Mouse (Mus musculus): Measurements from ENCODE around the gene Inpp5e. TPM values are rescaled to one million over a fixed set of nuclear protein-coding genes. Genes with fewer than 3 reads are reported as not detected.

The Inpp5e gene
- polyA plus RNA-seq, 1 experiment from 2014 or later = 17.2 TPM

DNA sequence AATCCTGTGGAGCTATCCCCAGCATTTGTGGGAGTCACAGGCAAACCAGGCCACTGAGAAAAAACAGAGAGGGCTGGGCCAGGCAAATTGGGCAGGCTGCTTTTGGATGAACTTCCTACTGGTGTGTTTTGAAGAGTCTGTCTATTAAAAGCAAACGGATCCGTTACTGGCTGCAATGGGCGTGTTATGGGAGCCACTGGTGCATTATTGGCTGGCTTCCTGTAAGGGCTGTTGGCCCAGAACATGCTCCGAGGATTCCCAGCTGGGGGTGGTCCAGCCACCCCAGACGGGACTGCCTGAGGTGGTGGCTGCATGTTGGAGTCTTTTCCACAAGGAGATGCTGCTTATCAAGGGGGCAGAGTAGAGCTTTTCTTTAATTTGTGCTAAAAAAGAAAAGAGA, 32.7 kb upstream of the Inpp5e start:
- Histone ChIP-seq H3K9me3 (no peaks in the 10 kb centered on the region), H3K27ac (no peak overlapping the region), H3K4me2 (no peak overlapping the region), H3K9ac (no peak overlapping the region), H3K36me3 (peaks cover 23% of the 10 kb centered on the region), H3K4me3 (replicated peaks) (no peak overlapping the region), H3K27me3 (replicated peaks) (no peaks in the 10 kb centered on the region), H3K4me1 (peaks cover 17% of the 10 kb centered on the region)
- WGBS = 70% methylated on average over 5 of the region's 5 CpGs
- ATAC-seq (ENCODE audit: insufficient read depth, low FRiP score, low read depth) = no peak

DNA sequence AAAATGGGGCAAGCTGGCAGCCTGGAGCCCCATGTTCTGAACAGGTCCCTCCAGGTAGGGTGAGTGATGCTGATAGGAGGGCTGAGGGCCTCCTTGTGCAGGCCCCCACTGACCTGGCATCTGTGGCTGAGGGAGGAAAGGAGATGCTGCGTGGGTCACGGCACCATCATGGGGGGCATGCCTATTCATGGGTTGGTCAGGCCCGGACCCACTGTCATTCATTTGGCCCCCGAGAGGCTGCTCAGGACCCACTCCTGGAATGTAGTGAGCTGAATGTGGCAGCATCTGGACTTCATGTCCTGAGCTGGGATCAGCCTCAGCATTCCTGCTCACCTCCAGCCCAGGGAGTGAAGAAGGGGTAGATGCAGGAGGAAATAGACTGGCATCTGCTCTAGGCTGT, 32.3 kb upstream of the Inpp5e start:
- no peak for ATAC-seq (ENCODE audit: insufficient read depth, low FRiP score, low read depth)

DNA sequence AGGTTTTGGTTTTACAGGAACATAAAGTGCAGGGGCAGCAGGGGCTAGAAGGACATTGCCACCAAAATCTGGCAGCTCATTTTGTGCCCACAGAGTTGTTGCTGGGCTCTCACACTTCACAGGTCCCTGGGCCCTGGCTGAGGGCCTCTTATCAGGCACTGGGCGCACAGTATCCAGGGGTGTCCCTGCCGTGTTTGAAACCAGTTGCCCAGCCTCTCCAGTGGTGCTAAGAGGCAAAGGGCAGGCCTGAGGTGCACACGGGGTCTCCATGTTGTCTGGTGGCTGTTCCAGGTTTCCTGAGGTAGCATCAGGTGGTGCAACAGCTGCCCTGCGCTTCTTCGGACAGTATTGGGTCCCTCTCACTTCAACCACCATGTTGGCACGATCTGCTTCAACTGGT, 30.7 kb upstream of the Inpp5e start:
- no peak overlapping the region for H3K27ac ChIP-seq
- no peak overlapping the region for H3K4me2 ChIP-seq
- no peaks in the 10 kb centered on the region for H3K27me3 ChIP-seq (replicated peaks)
- ATAC-seq (ENCODE audit: insufficient read depth, low FRiP score, low read depth) = no peak
- H3K4me3 ChIP-seq (replicated peaks) = no peak overlapping the region
- WGBS = 89% methylated on average over 6 of the region's 6 CpGs
- H3K4me1 ChIP-seq = peaks cover 13% of the 10 kb centered on the region; the same call in 1 of the 2 replicates
- no peaks in the 10 kb centered on the region for H3K9me3 ChIP-seq
- no peak overlapping the region for H3K9ac ChIP-seq
- peaks cover 39% of the 10 kb centered on the region for H3K36me3 ChIP-seq

More for the DNA sequence above, 32.3 kb upstream of the Inpp5e start:
- Histone ChIP-seq H3K4me1 (peaks cover 13% of the 10 kb centered on the region; the same call in 1 of the 2 replicates), H3K9ac (no peak overlapping the region), H3K9me3 (no peaks in the 10 kb centered on the region), H3K27ac (no peak overlapping the region), H3K4me2 (no peak overlapping the region), H3K4me3 (replicated peaks) (no peak overlapping the region), H3K36me3 (peaks cover 23% of the 10 kb centered on the region), H3K27me3 (replicated peaks) (no peaks in the 10 kb centered on the region)
- WGBS = 89% methylated on average over 4 of the region's 4 CpGs

GRCm38 (mm10) chr2:26438373-26438772, 29.4 kb upstream of the Inpp5e start:
- Histone ChIP-seq H3K27ac (no peak overlapping the region), H3K4me2 (no peak overlapping the region), H3K27me3 (replicated peaks) (no peaks in the 10 kb centered on the region), H3K9me3 (no peaks in the 10 kb centered on the region), H3K4me3 (replicated peaks) (no peak overlapping the region), H3K9ac (no peak overlapping the region), H3K36me3 (peaks cover 50% of the 10 kb centered on the region), H3K4me1 (peaks cover 6% of the 10 kb centered on the region; the same call in 1 of the 2 replicates)
- 82% methylated on average over 7 of the region's 7 CpGs for WGBS
- ATAC-seq (ENCODE audit: insufficient read depth, low FRiP score, low read depth) = no peak

GRCm38 (mm10) chr2:26437221-26437620, 28.2 kb upstream of the Inpp5e start:
- Histone ChIP-seq H3K36me3 (peaks cover 59% of the 10 kb centered on the region), H3K4me1 (no peaks in the 10 kb centered on the region), H3K9me3 (no peaks in the 10 kb centered on the region), H3K4me2 (no peak overlapping the region), H3K27ac (no peak overlapping the region), H3K4me3 (replicated peaks) (no peak overlapping the region), H3K27me3 (replicated peaks) (no peaks in the 10 kb centered on the region), H3K9ac (no peak overlapping the region)
- WGBS = 67% methylated on average over 4 of the region's 4 CpGs
- no peak for ATAC-seq (ENCODE audit: insufficient read depth, low FRiP score, low read depth)

DNA sequence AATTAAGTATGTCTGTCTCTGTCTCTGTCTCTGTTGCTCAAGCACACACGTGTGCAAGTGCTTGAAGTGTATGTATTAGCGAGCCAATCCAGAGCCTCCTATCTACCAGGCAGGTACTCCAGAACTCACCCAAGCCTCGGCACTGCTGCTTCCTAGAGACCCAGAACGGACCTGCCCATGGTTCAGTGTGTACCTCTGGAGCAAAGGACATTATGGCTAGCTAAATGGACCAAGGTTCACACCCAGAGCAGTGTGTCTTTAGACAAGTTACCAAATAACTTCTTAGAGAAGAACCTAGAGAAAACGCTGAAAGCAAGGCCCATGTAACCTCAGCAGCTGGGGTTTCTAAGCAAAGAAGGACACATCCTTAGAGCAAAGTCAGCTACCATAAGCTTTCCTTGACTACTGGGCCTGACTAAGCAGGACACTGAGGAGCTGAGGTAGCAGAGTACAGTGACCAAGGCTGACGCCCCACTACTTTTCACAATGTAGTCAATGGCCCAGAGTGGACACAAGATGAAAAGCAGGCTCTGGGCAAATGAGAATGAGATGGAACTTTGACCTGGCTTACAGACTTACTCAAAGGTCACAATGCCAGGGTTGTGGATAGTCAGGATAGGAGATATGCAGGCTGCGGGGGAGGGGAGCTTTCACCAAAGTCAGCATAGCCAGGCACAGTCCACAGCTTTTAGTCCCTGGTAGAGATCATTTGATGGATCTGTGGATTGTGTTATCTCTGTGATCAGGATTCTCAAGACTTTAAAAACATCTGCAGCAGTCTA, 26.0 kb upstream of the Inpp5e start:
- H3K4me1 ChIP-seq = no peaks in the 10 kb centered on the region
- peaks cover 57% of the 10 kb centered on the region for H3K36me3 ChIP-seq
- no peak overlapping the region for H3K27ac ChIP-seq
- 91% methylated on average over 7 of the region's 7 CpGs for WGBS
- no peak overlapping the region for H3K4me2 ChIP-seq
- H3K4me3 ChIP-seq (replicated peaks) = no peak overlapping the region
- no peaks in the 10 kb centered on the region for H3K27me3 ChIP-seq (replicated peaks)
- no peak for ATAC-seq (ENCODE audit: insufficient read depth, low FRiP score, low read depth)
- H3K9me3 ChIP-seq = no peaks in the 10 kb centered on the region
- no peak overlapping the region for H3K9ac ChIP-seq

DNA sequence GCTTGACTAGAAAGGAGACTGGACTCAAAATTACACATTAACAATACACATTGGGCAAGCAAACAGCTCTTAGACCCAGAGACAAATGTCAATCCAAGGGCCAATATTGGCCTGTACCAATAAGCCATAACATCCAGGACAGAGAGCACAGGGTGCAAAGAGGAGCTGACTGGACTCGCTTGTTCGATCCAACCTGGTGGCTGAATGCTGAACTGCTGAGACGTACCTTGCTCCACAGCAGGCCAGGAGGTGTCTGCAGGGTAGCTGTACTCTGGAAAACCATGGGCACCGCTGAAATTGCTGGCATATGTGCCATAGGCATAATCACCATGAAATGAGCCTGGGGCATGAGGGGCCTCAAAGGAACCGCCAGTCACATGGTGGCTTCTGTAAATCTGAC, 20.8 kb upstream of the Inpp5e start:
- no peaks in the 10 kb centered on the region for H3K4me1 ChIP-seq
- no peaks in the 10 kb centered on the region for H3K9me3 ChIP-seq
- no peak overlapping the region for H3K4me3 ChIP-seq (replicated peaks)
- WGBS = 92% methylated on average over 5 of the region's 5 CpGs
- ATAC-seq (ENCODE audit: insufficient read depth, low FRiP score, low read depth) = no peak
- H3K27me3 ChIP-seq (replicated peaks) = no peaks in the 10 kb centered on the region
- H3K27ac ChIP-seq = no peak overlapping the region
- no peak overlapping the region for H3K4me2 ChIP-seq
- no peak overlapping the region for H3K9ac ChIP-seq
- H3K36me3 ChIP-seq = peaks cover 82% of the 10 kb centered on the region

- no peak for ATAC-seq (ENCODE audit: insufficient read depth, low FRiP score, low read depth)
- Histone ChIP-seq H3K4me1 (no peaks in the 10 kb centered on the region), H3K36me3 (peaks cover 89% of the 10 kb centered on the region)
Measured at GRCm38 (mm10) chr2:26424541-26424940, 15.5 kb upstream of the Inpp5e start.

DNA sequence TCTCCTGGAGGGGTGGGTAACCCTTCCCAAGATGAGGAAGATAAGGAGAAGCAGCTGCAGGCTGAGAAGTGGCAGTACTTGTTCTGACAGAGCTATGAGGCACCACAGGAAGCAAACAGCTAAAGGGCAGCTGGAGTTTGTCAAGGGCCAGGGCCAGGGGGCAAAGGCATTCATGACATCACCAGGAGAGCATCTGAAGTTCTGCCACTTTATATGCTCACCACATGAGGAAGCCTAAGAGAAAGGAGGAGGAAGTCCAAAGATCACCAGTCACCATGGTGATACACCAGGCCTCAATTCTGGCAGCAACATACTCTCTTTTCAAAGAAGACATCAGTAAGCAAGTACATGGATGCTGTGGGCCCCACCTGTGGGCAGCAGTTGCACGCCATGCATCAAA, 14.1 kb upstream of the Inpp5e start:
- no peaks in the 10 kb centered on the region for H3K27me3 ChIP-seq (replicated peaks)
- WGBS = 92% methylated on average over 1 of the region's 1 CpGs
- H3K9ac ChIP-seq = no peak overlapping the region
- H3K27ac ChIP-seq = no peak overlapping the region
- H3K36me3 ChIP-seq = peaks cover 80% of the 10 kb centered on the region
- no peaks in the 10 kb centered on the region for H3K4me1 ChIP-seq
- no peak overlapping the region for H3K4me2 ChIP-seq
- no peaks in the 10 kb centered on the region for H3K9me3 ChIP-seq
- no peak overlapping the region for H3K4me3 ChIP-seq (replicated peaks)
- no peak for ATAC-seq (ENCODE audit: insufficient read depth, low FRiP score, low read depth)

More at GRCm38 (mm10) chr2:26424541-26424940, 15.5 kb upstream of the Inpp5e start:
- Histone ChIP-seq H3K4me3 (replicated peaks) (no peak overlapping the region), H3K4me2 (no peak overlapping the region), H3K9ac (no peak overlapping the region), H3K27me3 (replicated peaks) (no peaks in the 10 kb centered on the region), H3K9me3 (no peaks in the 10 kb centered on the region), H3K27ac (no peak overlapping the region)
- 96% methylated on average over 2 of the region's 2 CpGs for WGBS

DNA sequence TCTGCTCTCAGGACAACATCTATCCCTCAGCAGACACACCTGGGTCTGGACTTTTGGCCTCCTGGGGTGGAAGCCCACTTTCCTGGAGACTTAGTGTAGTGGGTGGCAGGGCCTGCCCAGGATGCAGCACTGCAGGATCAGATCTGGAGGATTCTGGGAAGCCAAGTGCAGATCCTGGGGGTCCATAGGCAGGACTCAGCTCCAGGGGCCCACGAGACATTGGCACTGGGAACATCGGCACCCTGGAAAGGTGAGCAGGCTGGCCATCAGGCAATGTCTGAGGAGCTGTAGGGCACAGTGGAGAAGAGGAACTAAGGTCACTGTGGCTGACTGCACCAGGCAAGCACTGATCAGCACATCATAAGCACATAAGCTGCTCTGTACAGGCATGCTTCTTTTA, 13.0 kb upstream of the Inpp5e start:
- H3K4me3 ChIP-seq (replicated peaks) = no peak overlapping the region
- ATAC-seq (ENCODE audit: insufficient read depth, low FRiP score, low read depth) = no peak
- peaks cover 79% of the 10 kb centered on the region for H3K36me3 ChIP-seq
- no peak overlapping the region for H3K9ac ChIP-seq
- H3K27me3 ChIP-seq (replicated peaks) = no peaks in the 10 kb centered on the region
- no peaks in the 10 kb centered on the region for H3K9me3 ChIP-seq
- no peaks in the 10 kb centered on the region for H3K4me1 ChIP-seq
- H3K27ac ChIP-seq = no peak overlapping the region
- H3K4me2 ChIP-seq = no peak overlapping the region
- 91% methylated on average over 2 of the region's 2 CpGs for WGBS

DNA sequence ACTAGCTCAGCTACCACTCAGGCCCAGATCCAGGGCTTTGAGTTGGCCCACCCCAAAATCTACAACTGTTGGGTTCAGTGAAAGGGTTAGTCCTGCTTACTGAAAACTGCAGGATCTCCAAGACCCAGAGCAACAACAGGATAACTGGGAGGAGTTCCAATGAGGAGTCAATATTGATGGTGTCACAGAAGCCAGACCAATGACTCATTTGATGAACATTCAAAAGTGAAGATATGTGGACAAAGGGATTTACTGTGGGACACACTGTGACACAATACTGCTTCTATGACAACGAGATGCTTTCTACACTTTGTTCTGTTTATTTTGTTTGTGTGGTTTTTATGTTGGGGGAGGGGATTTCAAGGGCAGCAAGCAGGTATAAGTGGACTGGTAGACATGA, 9.1 kb upstream of the Inpp5e start:
- WGBS = 75% methylated on average over 1 of the region's 1 CpGs
- no peaks in the 10 kb centered on the region for H3K4me1 ChIP-seq
- peaks cover 76% of the 10 kb centered on the region for H3K36me3 ChIP-seq
- H3K9ac ChIP-seq = no peak overlapping the region
- H3K27ac ChIP-seq = no peak overlapping the region
- H3K9me3 ChIP-seq = no peaks in the 10 kb centered on the region
- no peak overlapping the region for H3K4me3 ChIP-seq (replicated peaks)
- H3K27me3 ChIP-seq (replicated peaks) = no peaks in the 10 kb centered on the region
- no peak for ATAC-seq (ENCODE audit: insufficient read depth, low FRiP score, low read depth)
- no peak overlapping the region for H3K4me2 ChIP-seq

DNA sequence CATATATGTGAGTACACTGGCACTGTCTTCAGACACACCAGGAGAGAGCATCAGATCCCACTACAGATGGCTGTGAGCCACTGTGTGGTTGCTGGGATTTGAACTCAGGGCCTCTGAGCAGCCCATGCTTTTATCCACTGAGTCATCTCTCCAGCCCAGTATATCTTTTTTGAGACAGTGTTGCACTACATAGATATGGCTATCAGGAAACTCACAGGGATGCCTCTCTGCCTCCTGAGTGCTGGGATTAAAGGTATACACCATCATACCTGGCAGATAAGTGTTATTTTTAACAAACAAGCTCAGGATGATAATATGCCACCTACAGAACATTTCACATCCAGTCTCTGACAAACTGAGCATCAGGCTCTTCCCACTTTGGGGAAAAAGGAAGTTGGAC, 8.1 kb upstream of the Inpp5e start:
- H3K9ac ChIP-seq = no peak overlapping the region
- no peak overlapping the region for H3K4me3 ChIP-seq (replicated peaks)
- H3K9me3 ChIP-seq = no peaks in the 10 kb centered on the region
- ATAC-seq (ENCODE audit: insufficient read depth, low FRiP score, low read depth) = no peak
- no peak overlapping the region for H3K27ac ChIP-seq
- H3K36me3 ChIP-seq = peaks cover 74% of the 10 kb centered on the region
- H3K27me3 ChIP-seq (replicated peaks) = no peaks in the 10 kb centered on the region
- H3K4me1 ChIP-seq = no peaks in the 10 kb centered on the region
- H3K4me2 ChIP-seq = no peak overlapping the region

Data from stomach, embryonic 15.5 days (tissue).